Mouse (Mus musculus): ENCODE measurements around the gene Vps25. TPM values are rescaled to one million over a fixed set of nuclear protein-coding genes. Genes with fewer than 3 reads are reported as not detected.

Vps25 gene
- total and polyA plus RNA-seq, 3 experiments, result 105 to 211 (median 132) TPM

DNA sequence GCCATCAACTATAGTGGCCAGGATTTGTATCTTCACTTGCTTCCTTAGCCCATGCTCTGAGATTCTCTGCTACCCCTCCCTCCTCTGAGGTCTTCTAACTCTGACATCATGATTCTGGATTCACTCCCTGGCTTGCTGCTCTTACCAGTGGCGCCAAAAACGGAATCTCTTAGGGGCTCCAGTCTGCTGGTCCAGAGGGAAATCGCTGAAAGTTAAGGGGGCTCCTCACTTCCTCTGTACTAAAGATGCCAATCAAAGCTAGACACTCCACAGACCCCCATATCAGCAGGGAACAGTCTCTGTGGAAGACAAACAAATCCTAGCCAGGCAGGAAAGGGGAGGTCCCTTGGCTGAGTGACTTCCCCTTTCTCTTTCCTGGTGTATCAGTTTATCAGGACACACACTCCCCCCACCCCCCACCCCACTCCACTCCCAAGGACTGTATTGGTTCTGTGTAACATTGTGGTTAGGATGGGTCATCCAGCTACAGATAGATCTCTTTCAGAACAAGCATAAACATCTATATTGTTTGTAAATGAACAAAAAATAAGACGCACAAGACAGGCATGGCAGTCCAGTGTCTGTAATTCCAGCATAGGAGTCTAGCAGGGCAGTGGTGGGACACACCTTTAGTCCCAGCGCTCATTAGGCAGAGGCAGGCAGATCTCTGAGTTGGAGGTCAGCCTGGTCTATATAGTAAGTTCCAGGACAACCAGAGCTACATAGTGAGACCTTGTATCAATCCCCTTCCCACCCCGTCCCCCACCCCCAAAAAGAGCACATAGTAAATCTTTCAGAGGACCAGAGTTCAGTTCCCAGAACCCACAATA is 21.3 kb upstream of the Vps25 start:
- H3K4me1 ChIP-seq (ENCODE audit: control insufficient read depth in 1 of 2, insufficient read depth in 2 of 2), result peaks cover 3 to 19% of the 10 kb centered on the region in 2 experiments; a peak in 2 of 4 replicates
- H3K27ac ChIP-seq (ENCODE audit: insufficient read depth, low read depth), result no peak overlapping the region
- H3K9me3 ChIP-seq (replicated peaks; ENCODE audit: low read length), result peaks cover 2% of the 10 kb centered on the region
- H3K4me3 ChIP-seq (replicated peaks in 1 of 3; ENCODE audit: low read depth in 2 of 3, low read length in 2 of 3, poor library complexity in 1 of 3), result no peak overlapping the region
- H3K4me2 ChIP-seq (ENCODE audit: insufficient read depth, low read depth, poor library complexity, severe bottlenecking), result 0 out of 2 replicates have a peak overlapping the region, but pooled peaks have one; percentile 53
- no peak overlapping the region for H3K9ac ChIP-seq (ENCODE audit: insufficient read depth, low read depth)
- dilution Hi-C loops (cut with MboI; ENCODE audit: extremely low pct_ligation_motif_present, extremely low pct_unique_long_range_greater_than_20kb, low sequenced_read_pairs) (no loop called here), in situ Hi-C loops (cut with MboI; ENCODE audit: low pct_ligation_motif_present, low pct_unique_long_range_greater_than_20kb, low sequenced_read_pairs) (no loop called here)
- peaks cover 32% of the 10 kb centered on the region for H3K27me3 ChIP-seq (replicated peaks)
- H3K36me3 ChIP-seq (replicated peaks in 1 of 2; ENCODE audit: control insufficient read depth in 1 of 2, insufficient read depth in 1 of 2, low read length in 1 of 2), result no peaks in the 10 kb centered on the region
- DNase-seq (ENCODE audit: extremely low read depth), result no peak
- TF ChIP-seq ETS1 (conservative IDR thresholded peaks at IDR 0.05; ENCODE audit: low read depth, low read length) (no peak), MYC (IDR thresholded peaks at IDR 0.05; ENCODE audit: low read depth, low read length) (no peak), E2F4 (IDR thresholded peaks at IDR 0.05; ENCODE audit: insufficient replicate concordance, low read depth, low read length) (no peak), ZKSCAN1 (IDR thresholded peaks at IDR 0.05; ENCODE audit: borderline replicate concordance, low read depth, low read length) (no peak), MAZ (IDR thresholded peaks at IDR 0.05; ENCODE audit: low read depth, low read length) (no peak), BHLHE40 (IDR thresholded peaks at IDR 0.05; ENCODE audit: low read depth, low read length) (no peak), EP300 (IDR thresholded peaks at IDR 0.05; ENCODE audit: low read length) (0 out of 2 replicates have a peak, but pooled peaks have one; percentile 16), JUND (conservative IDR thresholded peaks at IDR 0.05; ENCODE audit: low read depth, low read length) (no peak)
- H3K79me2 ChIP-seq (replicated peaks; ENCODE audit: control insufficient read depth, extremely low read depth, insufficient read depth, poor library complexity, severe bottlenecking), result no peaks in the 10 kb centered on the region

DNA sequence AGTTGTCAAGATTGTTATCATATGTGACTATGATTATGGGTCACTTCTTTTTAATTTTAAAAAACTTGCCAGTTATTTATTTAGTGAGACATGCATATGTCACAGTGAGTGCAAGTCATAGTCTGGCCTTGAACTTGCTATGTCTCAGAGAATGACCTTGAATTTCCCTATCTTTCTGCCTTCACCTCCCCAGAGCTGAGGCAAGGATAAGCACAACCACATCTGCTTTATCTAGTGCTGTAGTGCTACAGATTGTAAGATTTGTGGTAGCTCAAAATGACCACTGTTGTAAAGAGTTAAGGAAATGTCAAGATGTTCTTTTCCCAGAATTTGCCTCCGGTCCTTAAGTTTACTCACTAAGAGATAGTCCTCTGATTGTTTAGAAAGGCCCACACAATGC is 20.3 kb upstream of the Vps25 start:
- Histone ChIP-seq H3K4me3 (replicated peaks in 1 of 3; ENCODE audit: low read depth in 2 of 3, low read length in 2 of 3, poor library complexity in 1 of 3) (no peak overlapping the region), H3K4me1 (ENCODE audit: control insufficient read depth in 1 of 2, insufficient read depth in 2 of 2) (peaks cover 3 to 19% of the 10 kb centered on the region in 2 experiments; a peak in 2 of 4 replicates), H3K4me2 (ENCODE audit: insufficient read depth, low read depth, poor library complexity, severe bottlenecking) (no peak overlapping the region), H3K79me2 (replicated peaks; ENCODE audit: control insufficient read depth, extremely low read depth, insufficient read depth, poor library complexity, severe bottlenecking) (no peaks in the 10 kb centered on the region), H3K9me3 (replicated peaks; ENCODE audit: low read length) (peaks cover 2% of the 10 kb centered on the region), H3K9ac (ENCODE audit: insufficient read depth, low read depth) (no peak overlapping the region), H3K36me3 (replicated peaks in 1 of 2; ENCODE audit: control insufficient read depth in 1 of 2, insufficient read depth in 1 of 2, low read length in 1 of 2) (no peaks in the 10 kb centered on the region), H3K27ac (ENCODE audit: insufficient read depth, low read depth) (no peak overlapping the region), H3K27me3 (replicated peaks) (peaks cover 27% of the 10 kb centered on the region)
- no peak for DNase-seq (ENCODE audit: extremely low read depth)
- dilution Hi-C loops (cut with MboI; ENCODE audit: extremely low pct_ligation_motif_present, extremely low pct_unique_long_range_greater_than_20kb, low sequenced_read_pairs), result no loop called here
- in situ Hi-C loops (cut with MboI; ENCODE audit: low pct_ligation_motif_present, low pct_unique_long_range_greater_than_20kb, low sequenced_read_pairs), result no loop called here
- no peak for TF ChIP-seq NELFE (IDR thresholded peaks at IDR 0.05; ENCODE audit: low read depth, low read length)

DNA sequence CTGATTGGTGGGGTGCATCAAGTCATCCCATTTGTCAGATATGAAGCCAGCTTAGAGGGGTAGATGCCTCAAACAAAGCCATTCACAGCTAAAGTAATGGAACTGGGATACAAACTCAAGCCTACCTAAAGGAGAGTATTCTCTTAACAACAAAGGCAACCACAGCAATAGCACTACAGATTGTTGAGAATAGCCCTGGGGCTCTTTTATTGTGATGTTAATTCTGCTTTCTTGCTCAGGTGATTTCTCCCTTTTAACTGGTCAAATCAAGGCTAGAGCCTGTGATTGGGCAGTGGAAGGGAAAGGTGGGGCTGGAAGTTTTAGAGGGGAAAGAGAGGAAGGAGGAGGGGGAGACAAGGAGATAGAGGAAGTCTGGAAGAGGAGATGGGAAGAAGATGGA is 19.4 kb upstream of the Vps25 start:
- Histone ChIP-seq H3K4me1 (ENCODE audit: control insufficient read depth in 1 of 2, insufficient read depth in 2 of 2) (peaks cover 3 to 19% of the 10 kb centered on the region in 2 experiments; a peak in 2 of 4 replicates), H3K36me3 (replicated peaks in 1 of 2; ENCODE audit: control insufficient read depth in 1 of 2, insufficient read depth in 1 of 2, low read length in 1 of 2) (no peaks in the 10 kb centered on the region), H3K4me2 (ENCODE audit: insufficient read depth, low read depth, poor library complexity, severe bottlenecking) (no peak overlapping the region), H3K27me3 (replicated peaks) (peaks cover 21% of the 10 kb centered on the region), H3K9ac (ENCODE audit: insufficient read depth, low read depth) (no peak overlapping the region), H3K9me3 (replicated peaks; ENCODE audit: low read length) (peaks cover 2% of the 10 kb centered on the region), H3K4me3 (replicated peaks in 1 of 3; ENCODE audit: low read depth in 2 of 3, low read length in 2 of 3, poor library complexity in 1 of 3) (no peak overlapping the region), H3K27ac (ENCODE audit: insufficient read depth, low read depth) (no peak overlapping the region), H3K79me2 (replicated peaks; ENCODE audit: control insufficient read depth, extremely low read depth, insufficient read depth, poor library complexity, severe bottlenecking) (no peaks in the 10 kb centered on the region)
- in situ Hi-C loops (cut with MboI; ENCODE audit: low pct_ligation_motif_present, low pct_unique_long_range_greater_than_20kb, low sequenced_read_pairs), result no loop called here
- TF ChIP-seq MAFK (IDR thresholded peaks at IDR 0.05; ENCODE audit: insufficient replicate concordance, low read length) (no peak), ZKSCAN1 (IDR thresholded peaks at IDR 0.05; ENCODE audit: borderline replicate concordance, low read depth, low read length) (no peak), GABPA (IDR thresholded peaks at IDR 0.05; ENCODE audit: insufficient replicate concordance, low read depth, low read length) (no peak), E2F4 (IDR thresholded peaks at IDR 0.05; ENCODE audit: insufficient replicate concordance, low read depth, low read length) (no peak), UBTF (IDR thresholded peaks at IDR 0.05; ENCODE audit: low read depth, low read length) (no peak)
- DNase-seq (ENCODE audit: extremely low read depth), result no peak
- dilution Hi-C loops (cut with MboI; ENCODE audit: extremely low pct_ligation_motif_present, extremely low pct_unique_long_range_greater_than_20kb, low sequenced_read_pairs), result no loop called here

All from CH12.LX (cell line).